Comparison of ENCODE assay signal across 8 mouse cellular contexts in the genomic region with DNA sequence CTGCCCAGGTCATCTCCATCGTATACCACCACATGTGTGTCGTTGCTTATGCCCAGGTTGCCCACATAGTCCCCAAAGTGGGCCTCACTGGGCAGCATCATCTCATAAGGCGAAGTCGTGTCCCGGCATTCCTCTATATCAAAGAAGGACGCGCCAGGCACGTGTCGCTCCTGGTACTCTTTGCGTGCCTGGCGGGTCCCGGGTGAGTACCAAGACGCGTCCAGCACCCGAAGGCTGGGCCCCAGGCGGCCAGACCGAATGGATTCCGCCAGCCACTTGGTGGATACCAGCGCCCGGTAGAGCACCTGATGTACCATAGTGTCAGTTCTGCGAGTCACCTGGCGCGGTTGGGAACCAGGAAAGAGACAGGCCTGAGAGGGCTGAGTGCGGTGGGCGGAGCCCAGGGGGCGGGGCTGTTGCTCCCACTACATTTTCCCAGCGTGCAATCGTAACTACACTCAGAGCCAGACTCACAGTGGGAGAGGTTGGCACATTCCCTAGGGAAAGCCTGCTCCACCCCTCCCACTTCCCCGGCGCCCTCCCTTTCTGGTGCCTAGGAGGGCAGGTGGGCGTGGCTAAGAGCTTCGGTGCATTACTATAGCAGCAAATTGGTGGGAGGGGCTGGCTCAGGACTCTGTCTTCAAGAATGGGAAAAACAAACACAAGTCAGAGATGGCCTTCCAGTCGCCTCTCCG. TPM values are rescaled to one million over a fixed set of nuclear protein-coding genes. Genes with fewer than 3 reads are reported as not detected.
DNase-seq lines count a peak whose midpoint lies in the region; ATAC-seq lines count a peak whose summit lies in the region.

TSS of gene Tst (minus strand) at position 391 of the 695 bp plus-strand sequence.

- DNase-seq in adrenal gland, adult 2 months, result peak; percentile 98
- DNase-seq in embryo, embryonic 11 days, result peak; percentile 90
- DNase-seq in gastrocnemius, postnatal 14 days, result peak; percentile 85
- DNase-seq in induced T-regulatory cell, adult 2 months (ENCODE audit: low read depth), result peak; percentile 87
- peak; percentile 65 to 94 for DNase-seq in left cerebral cortex, adult 8-10 months (ENCODE audit: low spot score in 2 of 2)
- DNase-seq in right cerebral cortex, postnatal 10 days (ENCODE audit: low spot score in 2 of 2), result peak; percentile 94 to 95
- DNase-seq in urinary bladder, postnatal 14 days (ENCODE audit: low spot score), result peak; percentile 92

- peak; percentile 37 for ATAC-seq in megakaryocyte, adult 5-6 weeks (ENCODE audit: poor library complexity, severe bottlenecking)

- intact Hi-C loops in gastrocnemius, postnatal 14 days (cut with DNase I; ENCODE audit: low total_unique reads), result no loop called here

RNA-seq across cellular contexts. Expression of gene Tst, which starts in this region (rescaled TPM):
- 100 to 1,000 TPM; 218 to 366 TPM for total RNA-seq in adrenal gland, adult 2 months (2021)
- polyA plus RNA-seq in adrenal gland, adult 2 months (2012; rRNA removed), result 391 and 410 TPM in 2 replicates
- 10 to 100 TPM; 19.6 to 21.2 TPM for total RNA-seq in gastrocnemius, postnatal 14 days (2021)
- total RNA-seq in left cerebral cortex, adult 8-10 months (2022), result 10 to 100 TPM; 33.6 to 37.8 (median 36.0) TPM
- 9.8 and 10.4 TPM in 2 replicates for total RNA-seq in megakaryocyte, adult 5-6 weeks (2015)
- total RNA-seq in megakaryocyte, adult 5-6 weeks (2017), result 3.3 and 8.8 TPM in 2 replicates

Comparison
In these comparisons a context has a peak if more than half of its experiments do, and no peak if none do; other contexts are left out.
1. Peak in every context shown above with its lines: DNase-seq and ATAC-seq.
2. RNA of gene Tst (total RNA-seq): 218 to 366 TPM in adrenal gland, adult 2 months; 33.6 to 37.8 TPM in left cerebral cortex, adult 8-10 months, 19.6 to 21.2 TPM in gastrocnemius, postnatal 14 days and 3.3 to 10.4 TPM in megakaryocyte, adult 5-6 weeks; every median in the first group is over 4 times any median in the second.